24 mouse cellular contexts compared by ENCODE assay signal in the genomic region with DNA sequence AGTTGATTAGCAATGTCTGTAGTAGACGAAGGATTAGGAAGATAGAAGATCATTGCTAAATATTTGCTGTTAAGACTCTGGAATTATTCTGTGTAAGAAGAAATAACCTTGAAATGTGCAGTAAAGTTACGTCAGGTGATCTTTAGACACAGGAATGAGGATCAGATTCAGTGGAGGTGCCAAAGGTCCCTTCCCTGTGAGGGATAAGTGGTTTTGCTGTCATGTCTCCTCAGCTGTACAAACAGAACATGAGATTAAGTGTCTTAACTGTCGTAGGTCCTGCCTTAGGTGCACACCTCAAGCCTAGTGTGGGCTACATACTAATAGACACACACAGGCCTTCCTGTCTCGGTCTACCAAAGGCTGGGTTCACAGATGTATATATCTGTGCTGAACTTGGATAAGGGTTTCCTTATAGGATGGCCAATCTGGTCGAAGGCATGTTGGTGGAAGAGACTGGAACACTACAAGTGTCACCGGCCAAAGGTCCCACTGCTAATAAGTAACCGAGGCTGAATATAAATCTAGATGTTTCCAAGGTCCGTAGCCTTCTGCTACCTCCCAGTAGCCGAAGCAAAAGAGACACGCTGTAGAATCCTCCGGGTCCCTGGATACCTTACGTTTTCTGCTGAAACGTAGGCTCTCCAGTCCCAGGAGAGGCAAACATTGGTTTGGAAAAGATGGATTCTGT.
DNase-seq lines count a peak whose midpoint lies in the region; ATAC-seq and TF ChIP-seq lines count a peak whose summit lies in the region.
"Had no signal": no experiment of that assay in that cellular context is flagged by ENCODE, and none has a peak within 500 bp of the region (broad histone marks: within the 10 kb centered on the region; RNA-seq: fewer than 3 reads in every experiment).

No protein-coding gene starts in this region.

- H3K4me1 ChIP-seq in intestine, embryonic 15.5 days (replicated peaks): 0 out of 2 replicates have a peak, but pooled peaks cover 9% of the 10 kb centered on the region
- peaks cover 9% of the 10 kb centered on the region; the same call in 1 of the 2 replicates for H3K4me1 ChIP-seq in kidney, adult 2 months (ENCODE audit: control insufficient read depth, insufficient read depth, low read length)
- peaks cover 25% of the 10 kb centered on the region for H3K4me1 ChIP-seq in limb, embryonic 11.5 days (ENCODE audit: control insufficient read depth, insufficient read depth, low read length)
- peaks cover 9% of the 10 kb centered on the region for H3K4me1 ChIP-seq in midbrain, embryonic 13.5 days (replicated peaks)
- H3K4me1 ChIP-seq: liver, embryonic 15.5 days had no signal

- peak; percentile 83 for ATAC-seq in intestine, embryonic 15.5 days
- ATAC-seq in limb, embryonic 11.5 days (ENCODE audit: insufficient number of reproducible peaks, low FRiP score, low TSS enrichment, low read depth): no peak
- no peak for ATAC-seq in midbrain, embryonic 13.5 days
- ATAC-seq: midbrain, embryonic 16.5 days had no signal

- no peaks in the 10 kb centered on the region for H3K36me3 ChIP-seq in intestine, embryonic 15.5 days
- H3K36me3 ChIP-seq in kidney, adult 2 months (ENCODE audit: control insufficient read depth, insufficient read depth, low read length): no peaks in the 10 kb centered on the region
- no peaks in the 10 kb centered on the region for H3K36me3 ChIP-seq in limb, embryonic 11.5 days (ENCODE audit: control insufficient read depth, insufficient read depth, low read length)
- H3K36me3 ChIP-seq in midbrain, embryonic 13.5 days: no peaks in the 10 kb centered on the region
- H3K36me3 ChIP-seq: embryonic facial prominence, embryonic 12.5 days; forebrain, embryonic 15.5 days; hindbrain, embryonic 12.5 days; limb, embryonic 12.5 days; liver, embryonic 15.5 days; lung, embryonic 15.5 days; midbrain, embryonic 10.5 days; neural tube, embryonic 12.5 days had no signal

- TF ChIP-seq POLR2A in kidney, adult 2 months (IDR thresholded peaks at IDR 0.05; ENCODE audit: low read depth, low read length): no peak

- H3K27me3 ChIP-seq in intestine, embryonic 15.5 days (replicated peaks): no peaks in the 10 kb centered on the region
- no peaks in the 10 kb centered on the region for H3K27me3 ChIP-seq in kidney, adult 2 months (replicated peaks; ENCODE audit: control insufficient read depth, insufficient read depth, low read length)
- no peaks in the 10 kb centered on the region for H3K27me3 ChIP-seq in limb, embryonic 11.5 days (ENCODE audit: control insufficient read depth, insufficient read depth, low read length)
- H3K27me3 ChIP-seq in midbrain, embryonic 13.5 days: 0 out of 2 replicates have a peak, but pooled peaks cover under 1% of the 10 kb centered on the region
- H3K27me3 ChIP-seq: embryonic facial prominence, embryonic 12.5 days; forebrain, embryonic 15.5 days; hindbrain, embryonic 12.5 days; liver, embryonic 15.5 days; lung, embryonic 15.5 days; neural tube, embryonic 12.5 days had no signal

- no peak overlapping the region for H3K4me2 ChIP-seq in intestine, embryonic 15.5 days (replicated peaks)
- H3K4me2 ChIP-seq in limb, embryonic 11.5 days (ENCODE audit: low read depth, severe bottlenecking): no peak overlapping the region
- H3K4me2 ChIP-seq in midbrain, embryonic 13.5 days (replicated peaks): no peak overlapping the region
- H3K4me2 ChIP-seq: embryonic facial prominence, embryonic 12.5 days; forebrain, embryonic 15.5 days; heart, embryonic 11.5 days; hindbrain, embryonic 12.5 days; liver, embryonic 15.5 days; lung, embryonic 15.5 days; neural tube, embryonic 12.5 days had no signal

- DNase-seq in kidney, adult 2 months: peak; percentile 74
- peak; percentile 18 for DNase-seq in kidney, postnatal 10 days
- no peak for DNase-seq in limb, embryonic 11.5 days (ENCODE audit: low spot score)
- DNase-seq in ovary, postnatal 10 days (ENCODE audit: low spot score): no peak
- no peak for DNase-seq in thymus, postnatal 14 days
- no peak for DNase-seq in adrenal gland, postnatal 36 days
- DNase-seq: B cell, adult 2 months; cerebellum, adult 8-10 months; cerebellum, postnatal 36 days; gastrocnemius, postnatal 36 days; heart, postnatal 36 days; right cerebral cortex, postnatal 4 days had no signal

- no peaks in the 10 kb centered on the region for H3K9me3 ChIP-seq in intestine, embryonic 15.5 days
- no peaks in the 10 kb centered on the region for H3K9me3 ChIP-seq in limb, embryonic 11.5 days (ENCODE audit: control insufficient read depth, low read length)
- no peaks in the 10 kb centered on the region for H3K9me3 ChIP-seq in midbrain, embryonic 13.5 days
- H3K9me3 ChIP-seq: embryonic facial prominence, embryonic 12.5 days; forebrain, embryonic 15.5 days; hindbrain, embryonic 12.5 days; limb, embryonic 12.5 days; liver, embryonic 15.5 days; lung, embryonic 15.5 days; midbrain, embryonic 10.5 days; neural tube, embryonic 12.5 days had no signal

- H3K4me3 ChIP-seq in intestine, embryonic 15.5 days (replicated peaks): no peak overlapping the region
- no peak overlapping the region for H3K4me3 ChIP-seq in kidney, adult 2 months (ENCODE audit: insufficient read depth, low read depth, low read length)
- no peak overlapping the region for H3K4me3 ChIP-seq in limb, embryonic 11.5 days (ENCODE audit: low read depth, low read length)
- no peak overlapping the region for H3K4me3 ChIP-seq in midbrain, embryonic 13.5 days (replicated peaks)
- H3K4me3 ChIP-seq: embryonic facial prominence, embryonic 12.5 days; forebrain, embryonic 15.5 days; hindbrain, embryonic 12.5 days; limb, embryonic 12.5 days; liver, embryonic 15.5 days; lung, embryonic 15.5 days; midbrain, embryonic 10.5 days; neural tube, embryonic 12.5 days had no signal

- H3K27ac ChIP-seq in intestine, embryonic 15.5 days: peak overlapping the region; percentile 40
- peak overlapping the region; percentile 91 for H3K27ac ChIP-seq in kidney, adult 2 months (ENCODE audit: insufficient read depth, low read depth, low read length)
- H3K27ac ChIP-seq in limb, embryonic 11.5 days (replicated peaks; ENCODE audit: low read depth, low read length): 0 out of 2 replicates have a peak overlapping the region, but pooled peaks have one; percentile 30
- no peak overlapping the region for H3K27ac ChIP-seq in midbrain, embryonic 13.5 days
- H3K27ac ChIP-seq: embryonic facial prominence, embryonic 12.5 days; forebrain, embryonic 15.5 days; hindbrain, embryonic 12.5 days; liver, embryonic 15.5 days; lung, embryonic 15.5 days; midbrain, embryonic 10.5 days; neural tube, embryonic 12.5 days had no signal

- no peak for TF ChIP-seq CTCF in kidney, adult 2 months (conservative IDR thresholded peaks at IDR 0.05; ENCODE audit: insufficient read depth, insufficient read length, low read depth, low read length)

- 61% methylated on average over 13 of the region's 13 CpGs for WGBS in intestine, embryonic 15.5 days
- 51% methylated on average over 13 of the region's 13 CpGs for WGBS in kidney, adult 2 months
- 77% methylated on average over 13 of the region's 13 CpGs for WGBS in limb, embryonic 11.5 days
- WGBS in midbrain, embryonic 13.5 days: 82% methylated on average over 13 of the region's 13 CpGs

- H3K9ac ChIP-seq in intestine, embryonic 15.5 days: no peak overlapping the region
- H3K9ac ChIP-seq in limb, embryonic 11.5 days (ENCODE audit: low read length): no peak overlapping the region
- H3K9ac ChIP-seq in midbrain, embryonic 13.5 days (replicated peaks): no peak overlapping the region
- H3K9ac ChIP-seq: embryonic facial prominence, embryonic 12.5 days; forebrain, embryonic 15.5 days; hindbrain, embryonic 12.5 days; limb, embryonic 12.5 days; liver, embryonic 15.5 days; lung, embryonic 15.5 days; neural tube, embryonic 12.5 days had no signal

Comparison
In these comparisons a context has a peak if more than half of its experiments do, and no peak if none do; other contexts are left out.
1. DNase-seq: peak in kidney, adult 2 months (single experiment) and kidney, postnatal 10 days (single experiment); none in limb, embryonic 11.5 days (single experiment), ovary, postnatal 10 days (single experiment), thymus, postnatal 14 days (single experiment) and adrenal gland, postnatal 36 days (0 of 2).